Mouse (Mus musculus) MEL (cell line): ENCODE data around the gene Atp6v0a4. TPM values are rescaled to one million over a fixed set of nuclear protein-coding genes. Genes with fewer than 3 reads are reported as not detected.

Source experiments
- DNase-seq: peaks from one replicate; pipeline ENCODE4 v3.0.0; 2011; ENCODE audit warnings: low read depth, low spot score
- H3K27ac ChIP-seq: 2 replicates; pipeline ENCODE4 v1.5.1; 2012; ENCODE audit warnings: low read depth, mild to moderate bottlenecking, control low read depth, low read length, moderate library complexity; ENCODE audit not compliant: control insufficient read depth
- H3K27me3 ChIP-seq, 2 experiments: fragments of 150-350 bp in 1 of 2; sonication (generic) in 1 of 2; 2 replicates each; pipeline ENCODE4 v1.6.1; 2012; ENCODE audit warnings: low read length in 2 of 2, mild to moderate bottlenecking in 2 of 2, improper control_type of control experiment in 1 of 2, moderate library complexity in 1 of 2; ENCODE audit not compliant: insufficient read depth in 2 of 2, control insufficient read depth in 1 of 2
- H3K36me3 ChIP-seq, 2 experiments: 2 replicates each; pipeline ENCODE4 v1.6.1; 2012 to 2014; ENCODE audit warnings: low read length in 2 of 2, improper control_type of control experiment in 1 of 2, inconsistent platforms in 1 of 2, mild to moderate bottlenecking in 1 of 2; ENCODE audit not compliant: insufficient read depth in 2 of 2, control insufficient read depth in 1 of 2
- H3K4me1 ChIP-seq, 2 experiments: fragments of 150-350 bp in 1 of 2; sonication (generic) in 1 of 2; 2 replicates each; pipeline ENCODE4 v1.6.1; 2012; ENCODE audit warnings: low read length in 2 of 2, improper control_type of control experiment in 1 of 2, mild to moderate bottlenecking in 1 of 2; ENCODE audit not compliant: insufficient read depth in 2 of 2, control insufficient read depth in 1 of 2
- H3K4me3 ChIP-seq, 2 experiments: fragments of 150-350 bp in 1 of 2; sonication (generic) in 1 of 2; 2 replicates each; pipeline ENCODE4 v1.5.1; 2012; ENCODE audit warnings: low read depth in 2 of 2, low read length in 2 of 2, mild to moderate bottlenecking in 2 of 2, moderate library complexity in 2 of 2, control low read depth in 1 of 2, improper control_type of control experiment in 1 of 2; ENCODE audit not compliant: control insufficient read depth in 1 of 2, insufficient read depth in 1 of 2
- H3K79me2 ChIP-seq: 2 replicates; pipeline ENCODE4 v1.6.1; 2012; ENCODE audit warnings: mild to moderate bottlenecking, low read length, moderate library complexity; ENCODE audit not compliant: control insufficient read depth, poor library complexity, insufficient read depth
- H3K9ac ChIP-seq: 2 replicates; pipeline ENCODE4 v1.6.1; 2012; ENCODE audit warnings: low read depth, mild to moderate bottlenecking, control low read depth, low read length, moderate library complexity; ENCODE audit not compliant: control insufficient read depth, poor library complexity, severe bottlenecking
- H3K9me3 ChIP-seq: fragments of 150-350 bp; sonication (generic); replicated peaks from 2 replicates; pipeline ENCODE4 v1.6.1; 2012; ENCODE audit warnings: mild to moderate bottlenecking, low read length, improper control_type of control experiment, moderate library complexity; ENCODE audit not compliant: insufficient read depth
- CHD1 ChIP-seq: IDR thresholded peaks from 2 replicates; pipeline ENCODE4 v1.6.1; 2012; ENCODE audit warnings: low read depth, mild to moderate bottlenecking, inconsistent platforms, low read length, improper control_type of control experiment
- CHD2 ChIP-seq: IDR thresholded peaks from 2 replicates; pipeline ENCODE4 v1.6.1; 2011; ENCODE audit warnings: low read length, improper control_type of control experiment
- CTCF ChIP-seq, 3 experiments: IDR thresholded peaks in 2 of 3; conservative IDR thresholded peaks in 1 of 3; 2 replicates each; pipeline ENCODE4 v1.5.1; 2011 to 2012; ENCODE audit warnings: low read length in 3 of 3, low read depth in 2 of 3, mild to moderate bottlenecking in 2 of 3, improper control_type of control experiment in 1 of 3, inconsistent platforms in 1 of 3, mixed read lengths in 1 of 3, moderate library complexity in 1 of 3; ENCODE audit not compliant: control insufficient read depth in 1 of 3, insufficient read depth in 1 of 3, poor library complexity in 1 of 3, severe bottlenecking in 1 of 3
- E2F4 ChIP-seq: IDR thresholded peaks from 2 replicates; pipeline ENCODE4 v1.6.1; 2011; ENCODE audit warnings: low read depth, low read length, improper control_type of control experiment, borderline replicate concordance
- EP300 ChIP-seq, 2 experiments: IDR thresholded peaks; 2 replicates each; pipeline ENCODE4 v1.6.1; 2011; ENCODE audit warnings: improper control_type of control experiment in 2 of 2, low read length in 2 of 2, low read depth in 1 of 2, mild to moderate bottlenecking in 1 of 2
- ETS1 ChIP-seq: IDR thresholded peaks from 2 replicates; pipeline ENCODE4 v1.6.1; 2012; ENCODE audit warnings: low read depth, mild to moderate bottlenecking, inconsistent platforms, low read length, improper control_type of control experiment, moderate library complexity
- GABPA ChIP-seq: IDR thresholded peaks from 2 replicates; pipeline ENCODE4 v1.6.1; 2012; ENCODE audit warnings: low read depth, mild to moderate bottlenecking, inconsistent platforms, low read length, improper control_type of control experiment, moderate library complexity
- GATA1 ChIP-seq: IDR thresholded peaks from 2 replicates; pipeline ENCODE4 v1.6.1; 2011; ENCODE audit warnings: low read depth, low read length, improper control_type of control experiment
- HCFC1 ChIP-seq: IDR thresholded peaks from 2 replicates; pipeline ENCODE4 v1.6.1; 2012; ENCODE audit warnings: low read depth, mild to moderate bottlenecking, inconsistent platforms, low read length, improper control_type of control experiment, moderate library complexity
- KAT2A ChIP-seq: conservative IDR thresholded peaks from 2 replicates; pipeline ENCODE4 v1.6.1; 2012; ENCODE audit warnings: low read depth, low read length, improper control_type of control experiment, inconsistent platforms
- MAFK ChIP-seq: IDR thresholded peaks from 2 replicates; pipeline ENCODE4 v1.6.1; 2011; ENCODE audit warnings: low read depth, mild to moderate bottlenecking, low read length, improper control_type of control experiment, borderline replicate concordance
- MAX ChIP-seq: IDR thresholded peaks from 2 replicates; pipeline ENCODE4 v1.6.1; 2011; ENCODE audit warnings: low read length, improper control_type of control experiment
- MAZ ChIP-seq: IDR thresholded peaks from 2 replicates; pipeline ENCODE4 v1.6.1; 2012; ENCODE audit warnings: low read depth, mild to moderate bottlenecking, inconsistent platforms, low read length, improper control_type of control experiment
- MXI1 ChIP-seq: IDR thresholded peaks from 2 replicates; pipeline ENCODE4 v1.6.1; 2011; ENCODE audit warnings: mild to moderate bottlenecking, low read depth, low read length, improper control_type of control experiment
- MYC ChIP-seq: IDR thresholded peaks from 2 replicates; pipeline ENCODE4 v1.6.1; 2011; ENCODE audit warnings: low read depth, mild to moderate bottlenecking, low read length, improper control_type of control experiment, moderate library complexity
- POLR2A ChIP-seq, 2 experiments: IDR thresholded peaks; 2 replicates each; pipeline ENCODE4 v1.6.1; 2011 to 2012; ENCODE audit warnings: low read length in 2 of 2, mild to moderate bottlenecking in 2 of 2, control low read depth in 1 of 2, improper control_type of control experiment in 1 of 2, low read depth in 1 of 2, moderate library complexity in 1 of 2; ENCODE audit not compliant: control insufficient read depth in 1 of 2, insufficient read depth in 1 of 2, poor library complexity in 1 of 2
- RAD21 ChIP-seq: IDR thresholded peaks from 2 replicates; pipeline ENCODE4 v1.6.1; 2011; ENCODE audit warnings: mild to moderate bottlenecking, low read depth, low read length, improper control_type of control experiment
- RCOR1 ChIP-seq: IDR thresholded peaks from 2 replicates; pipeline ENCODE4 v1.6.1; 2012; ENCODE audit warnings: low read depth, mild to moderate bottlenecking, inconsistent platforms, low read length, improper control_type of control experiment
- SIN3A ChIP-seq: IDR thresholded peaks from 2 replicates; pipeline ENCODE4 v1.6.1; 2012; ENCODE audit warnings: low read length, improper control_type of control experiment, inconsistent platforms
- SMC3 ChIP-seq: IDR thresholded peaks from 2 replicates; pipeline ENCODE4 v1.6.1; 2011; ENCODE audit warnings: low read depth, low read length, improper control_type of control experiment
- TBP ChIP-seq: IDR thresholded peaks from 2 replicates; pipeline ENCODE4 v1.8.0; 2011; ENCODE audit warnings: low read depth, low read length, improper control_type of control experiment
- TCF12 ChIP-seq: IDR thresholded peaks from 2 replicates; pipeline ENCODE4 v1.6.1; 2014; ENCODE audit warnings: low read depth, mild to moderate bottlenecking, inconsistent platforms, low read length, improper control_type of control experiment, moderate library complexity
- UBTF ChIP-seq: IDR thresholded peaks from 2 replicates; pipeline ENCODE4 v1.6.1; 2012; ENCODE audit warnings: low read depth, mild to moderate bottlenecking, inconsistent platforms, low read length, improper control_type of control experiment, moderate library complexity, borderline replicate concordance; ENCODE audit not compliant: insufficient read depth
- USF1 ChIP-seq: IDR thresholded peaks from 2 replicates; pipeline ENCODE4 v1.6.1; 2014; ENCODE audit warnings: low read depth, mild to moderate bottlenecking, inconsistent platforms, low read length, improper control_type of control experiment, moderate library complexity
- USF2 ChIP-seq, 2 experiments: IDR thresholded peaks; 2 replicates each; pipeline ENCODE4 v1.6.1; 2011 to 2012; ENCODE audit warnings: improper control_type of control experiment in 2 of 2, low read length in 2 of 2, borderline replicate concordance in 1 of 2, inconsistent platforms in 1 of 2, low read depth in 1 of 2, mild to moderate bottlenecking in 1 of 2; ENCODE audit not compliant: insufficient read depth in 1 of 2
- ZMIZ1 ChIP-seq: IDR thresholded peaks from 2 replicates; pipeline ENCODE4 v1.6.1; 2012; ENCODE audit warnings: low read depth, mild to moderate bottlenecking, inconsistent platforms, low read length, improper control_type of control experiment, moderate library complexity
- polyA plus RNA-seq, 2 experiments: library from polyadenylated mRNA; stranded (reverse) in 1 of 2; unstranded in 1 of 2; fragments of >175 nt in 1 of 2; fragments of >200 nt in 1 of 2; gene quantifications; 2 replicates each; pipeline versions ENCODE4 v1.2.1 to v1.2.4; 2012; ENCODE audit warnings: low replicate concordance in 2 of 2, low read depth in 1 of 2; ENCODE audit not compliant: insufficient read length in 2 of 2, insufficient read depth in 1 of 2, missing spikeins in 1 of 2
- total RNA-seq: library from RNA; depleted of rRNA; stranded (reverse); fragments of 300-350 nt; gene quantifications from 2 replicates; pipeline ENCODE4 v1.2.3, GENCODE M21; 2012

Atp6v0a4 gene
- total and polyA plus RNA-seq, 3 experiments, result 0.12 TPM; not detected in 2

DNA sequence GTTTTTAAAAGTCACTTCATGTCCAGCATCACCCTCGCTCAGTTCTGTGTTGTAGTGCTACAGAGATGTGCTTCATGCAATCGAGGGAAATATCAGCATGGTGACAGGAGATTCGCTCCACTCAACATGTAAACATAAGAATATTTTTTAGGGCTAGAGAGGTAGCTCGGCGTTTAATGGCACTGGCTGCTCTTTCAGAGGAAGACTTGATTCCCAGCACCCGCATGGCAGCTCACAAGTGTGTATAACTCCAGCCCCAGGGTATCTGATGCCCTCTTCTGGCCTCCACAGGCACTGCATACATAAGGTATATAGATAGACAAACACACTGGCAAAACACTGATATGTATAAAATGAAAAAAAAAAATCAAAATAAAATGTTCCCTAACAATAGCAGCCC, 74.8 kb downstream of the Atp6v0a4 start:
- TF ChIP-seq USF1, result no peak
- TF ChIP-seq RCOR1, result no peak
- TF ChIP-seq CHD2, result no peak
- TF ChIP-seq GABPA, result no peak
- TF ChIP-seq HCFC1, result no peak
- no peak for TF ChIP-seq ZMIZ1
- TF ChIP-seq POLR2A (IDR thresholded peaks at IDR 0.05; ENCODE audit: control insufficient read depth in 1 of 2, insufficient read depth in 1 of 2, low read depth in 1 of 2, low read length in 2 of 2, poor library complexity in 1 of 2), result no peak
- TF ChIP-seq RAD21, result peak; percentile 3; the same call in 1 of the 2 replicates
- no peak for TF ChIP-seq CHD1
- TF ChIP-seq CTCF (IDR thresholded peaks at IDR 0.05 in 2 of 3, conservative IDR thresholded peaks at IDR 0.05 in 1 of 3; ENCODE audit: control insufficient read depth in 1 of 3, insufficient read depth in 1 of 3, low read depth in 2 of 3, low read length in 3 of 3, poor library complexity in 1 of 3, severe bottlenecking in 1 of 3), result peak in 2 of 3 experiments; percentile 7 to 15; a peak in 3 of 6 replicates
- TF ChIP-seq GATA1, result no peak
- TF ChIP-seq USF2 (IDR thresholded peaks at IDR 0.05; ENCODE audit: borderline replicate concordance in 1 of 2, insufficient read depth in 1 of 2, low read depth in 1 of 2, low read length in 2 of 2), result no peak
- peak; percentile 15; the same call in 1 of the 2 replicates for TF ChIP-seq SMC3
- TF ChIP-seq, all 39 proteins: peak for 3
- H3K4me1 ChIP-seq, result no peaks in the 10 kb centered on the region
- H3K4me3 ChIP-seq, result no peak overlapping the region
- no peaks in the 10 kb centered on the region for H3K36me3 ChIP-seq
- H3K9ac ChIP-seq, result no peak overlapping the region
- H3K27me3 ChIP-seq, result no peaks in the 10 kb centered on the region
- DNase-seq, result no peak
- no peak overlapping the region for H3K27ac ChIP-seq
- H3K79me2 ChIP-seq, result no peaks in the 10 kb centered on the region
- no peaks in the 10 kb centered on the region for H3K9me3 ChIP-seq

DNA sequence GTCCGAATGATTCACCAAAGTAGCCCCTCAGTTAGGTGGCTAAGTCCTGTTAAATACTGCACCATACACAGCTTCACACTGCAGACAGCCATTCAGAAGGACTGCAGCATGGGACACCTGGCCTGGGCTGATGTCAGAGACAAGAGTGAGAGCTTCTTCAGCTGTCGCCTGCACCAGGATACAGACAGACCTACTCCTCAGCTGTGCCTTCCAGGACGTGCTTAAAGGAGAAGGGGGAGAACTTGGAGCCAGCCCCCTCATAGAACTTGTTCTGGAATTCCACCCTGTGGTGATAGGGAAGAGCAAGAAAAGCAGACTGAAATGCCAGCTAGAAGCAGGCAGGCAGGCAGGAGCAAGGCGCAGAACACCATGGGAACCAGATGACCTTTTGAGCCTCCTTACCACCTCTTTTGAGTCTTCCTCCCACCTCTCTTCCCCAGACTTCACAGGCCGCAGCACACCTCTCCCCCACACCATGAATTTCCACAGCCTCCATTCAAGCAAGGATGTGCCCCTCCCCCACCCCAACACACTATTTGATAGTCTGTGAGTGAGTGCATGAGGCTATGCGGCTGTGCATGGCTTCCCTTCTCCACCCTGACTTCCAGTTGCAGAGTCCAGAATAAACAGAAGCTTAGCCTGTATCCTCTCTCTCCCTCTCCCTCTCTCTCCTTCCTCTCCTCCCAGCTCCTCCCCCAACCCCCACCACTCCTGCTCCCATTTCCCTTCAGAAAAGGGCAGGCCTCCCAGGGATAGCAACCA, 75.4 kb downstream of the Atp6v0a4 start:
- no peaks in the 10 kb centered on the region for H3K79me2 ChIP-seq
- no peak overlapping the region for H3K9ac ChIP-seq
- DNase-seq, result no peak
- H3K4me1 ChIP-seq, result no peaks in the 10 kb centered on the region
- H3K4me3 ChIP-seq, result no peak overlapping the region
- no peaks in the 10 kb centered on the region for H3K27me3 ChIP-seq
- no peak for TF ChIP-seq MAX
- no peak for TF ChIP-seq TCF12
- TF ChIP-seq ZMIZ1, result no peak
- TF ChIP-seq KAT2A, result no peak
- no peak for TF ChIP-seq SIN3A
- no peak for TF ChIP-seq E2F4
- no peak for TF ChIP-seq MAFK
- no peak for TF ChIP-seq CHD2
- TF ChIP-seq CTCF (IDR thresholded peaks at IDR 0.05 in 2 of 3, conservative IDR thresholded peaks at IDR 0.05 in 1 of 3; ENCODE audit: control insufficient read depth in 1 of 3, insufficient read depth in 1 of 3, low read depth in 2 of 3, low read length in 3 of 3, poor library complexity in 1 of 3, severe bottlenecking in 1 of 3), result no peak
- TF ChIP-seq MAZ, result no peak
- TF ChIP-seq TBP, result no peak
- TF ChIP-seq HCFC1, result no peak
- TF ChIP-seq EP300 (IDR thresholded peaks at IDR 0.05; ENCODE audit: low read depth in 1 of 2, low read length in 2 of 2), result no peak
- TF ChIP-seq MXI1, result no peak
- no peak for TF ChIP-seq ETS1
- no peak for TF ChIP-seq UBTF
- no peak for TF ChIP-seq MYC
- TF ChIP-seq POLR2A (IDR thresholded peaks at IDR 0.05; ENCODE audit: control insufficient read depth in 1 of 2, insufficient read depth in 1 of 2, low read depth in 1 of 2, low read length in 2 of 2, poor library complexity in 1 of 2), result no peak
- TF ChIP-seq, all 39 proteins: peak for 0
- Histone ChIP-seq H3K9me3 (no peaks in the 10 kb centered on the region), H3K36me3 (no peaks in the 10 kb centered on the region), H3K27ac (no peak overlapping the region)
